Mouse (Mus musculus) layer of hippocampus, adult 18-20 months (tissue): ENCODE results near the gene Dst. TPM values are rescaled to one million over a fixed set of nuclear protein-coding genes. Genes with fewer than 3 reads are reported as not detected.

Source experiments
- DNase-seq, 2 experiments: peaks; one replicate each; pipeline ENCODE4 v3.0.0; 2022; ENCODE audit warnings: low spot score in 2 of 2
- total RNA-seq, 2 experiments: library from RNA; stranded (reverse); gene quantifications; 2 replicates each; pipeline ENCODE4 v1.2.3; 2021

Dst gene
- total RNA-seq, 2 experiments from 2014 or later, result 195 to 198 TPM

- DNase-seq, result no peak
These were observed 61.9 kb downstream of the Dst start for GRCm38 (mm10) chr1:33969910-33970309.

- DNase-seq, result no peak
These were observed 66.4 kb downstream of the Dst start for GRCm38 (mm10) chr1:33974401-33974800.

GRCm38 (mm10) chr1:33975333-33975732 lies 67.3 kb downstream of the Dst start:
- no peak for DNase-seq

GRCm38 (mm10) chr1:33977832-33978231 lies 69.8 kb downstream of the Dst start:
- DNase-seq, result no peak

- peak in 1 of 2 experiments; percentile 24 for DNase-seq
These were observed 72.4 kb downstream of the Dst start for GRCm38 (mm10) chr1:33980420-33980819.

- DNase-seq, result no peak
These were observed 81.6 kb downstream of the Dst start for GRCm38 (mm10) chr1:33989643-33990042.

- DNase-seq, result no peak
These were observed 83.0 kb downstream of the Dst start for GRCm38 (mm10) chr1:33991067-33991466.

- no peak for DNase-seq
These were observed 84.8 kb downstream of the Dst start for GRCm38 (mm10) chr1:33992810-33993209.

GRCm38 (mm10) chr1:33994201-33994600 lies 86.2 kb downstream of the Dst start:
- no peak for DNase-seq

- no peak for DNase-seq
These were observed 87.4 kb downstream of the Dst start for GRCm38 (mm10) chr1:33995386-33995785.

GRCm38 (mm10) chr1:33996105-33996887 lies 88.3 kb downstream of the Dst start:
- DNase-seq, result no peak

GRCm38 (mm10) chr1:34002321-34002720 lies 94.3 kb downstream of the Dst start:
- no peak for DNase-seq

- no peak for DNase-seq
These were observed 94.9 kb downstream of the Dst start for GRCm38 (mm10) chr1:34002970-34003369.

- no peak for DNase-seq
These were observed 97.3 kb downstream of the Dst start for GRCm38 (mm10) chr1:34005238-34005725.

GRCm38 (mm10) chr1:34005726-34006638 lies 98.0 kb downstream of the Dst start:
- peak; percentile 60 to 87 for DNase-seq

- DNase-seq, result no peak
These were observed 98.9 kb downstream of the Dst start for GRCm38 (mm10) chr1:34006828-34007361.

GRCm38 (mm10) chr1:34007379-34007778 lies 99.4 kb downstream of the Dst start:
- DNase-seq, result no peak

GRCm38 (mm10) chr1:34011051-34011677 lies 103.1 kb downstream of the Dst start:
- peak; percentile 57 to 67 for DNase-seq

GRCm38 (mm10) chr1:34011821-34012271 lies 103.8 kb downstream of the Dst start:
- DNase-seq, result peak in 1 of 2 experiments; percentile 29

GRCm38 (mm10) chr1:34013490-34013889 lies 105.5 kb downstream of the Dst start:
- no peak for DNase-seq

GRCm38 (mm10) chr1:34016780-34017179 lies 108.8 kb downstream of the Dst start:
- peak in 1 of 2 experiments; percentile 42 for DNase-seq
